Mouse (Mus musculus): ENCODE results near the gene Fcf1.
A peak's percentile ranks its signal among the peaks of the same experiment; 100 is the strongest.

Fcf1 gene

GRCm38 (mm10) chr12:84970428-84971096 is at the start of gene Fcf1, which contains the start of gene Arel1:
Gene Fcf1 (plus strand): TSS chr12:84970897.
Gene Arel1 (minus strand): TSS chr12:84970900.
- peak; percentile 90 for DNase-seq (ENCODE audit: low read depth)

- no peak for DNase-seq (ENCODE audit: low read depth)
These were observed 48.7 kb upstream of the Fcf1 start for GRCm38 (mm10) chr12:84921881-84922419.

GRCm38 (mm10) chr12:84924324-84924723 is 46.4 kb upstream of the Fcf1 start:
- DNase-seq (ENCODE audit: low read depth), result no peak

DNA sequence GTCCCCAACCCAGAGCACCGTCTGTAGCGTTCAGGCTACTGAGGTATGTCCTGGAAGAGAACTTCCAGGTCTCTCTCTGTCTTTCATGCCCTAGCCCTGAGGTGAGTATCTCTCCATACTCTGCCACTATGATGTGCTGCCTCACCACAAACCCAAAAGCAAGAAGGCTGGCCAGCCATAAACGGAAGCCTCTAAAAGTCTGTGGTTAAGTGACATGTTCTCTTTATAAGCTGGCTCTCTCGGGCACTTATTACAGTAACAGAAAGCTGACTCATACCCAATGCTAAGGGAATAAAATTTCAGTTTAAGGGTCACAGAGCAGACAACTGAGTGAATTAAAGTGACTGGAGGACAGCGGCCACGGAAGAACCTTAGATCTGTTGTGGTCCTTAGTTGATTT is 44.2 kb upstream of the Fcf1 start:
- DNase-seq (ENCODE audit: low read depth), result no peak

DNA sequence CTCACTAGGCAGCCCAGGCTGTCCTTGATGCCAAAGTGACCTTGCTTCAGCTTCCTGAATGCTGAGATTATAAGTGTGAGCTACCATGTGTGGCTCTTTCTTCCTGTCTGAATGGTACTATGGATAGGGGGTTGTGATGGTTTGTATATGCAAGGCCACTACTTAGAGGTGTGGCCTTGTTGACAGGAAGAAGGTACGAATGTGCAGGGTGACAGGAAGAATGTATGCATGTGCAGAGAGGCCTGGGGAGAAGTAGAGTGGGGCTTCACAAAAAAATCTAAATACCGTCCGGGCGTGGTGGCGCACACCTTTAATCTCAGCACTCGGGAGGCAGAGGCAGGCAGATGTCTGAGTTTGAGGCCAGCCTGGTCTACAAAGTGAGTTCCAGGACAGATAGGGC is 38.5 kb upstream of the Fcf1 start:
- no peak for DNase-seq (ENCODE audit: low read depth)

DNA sequence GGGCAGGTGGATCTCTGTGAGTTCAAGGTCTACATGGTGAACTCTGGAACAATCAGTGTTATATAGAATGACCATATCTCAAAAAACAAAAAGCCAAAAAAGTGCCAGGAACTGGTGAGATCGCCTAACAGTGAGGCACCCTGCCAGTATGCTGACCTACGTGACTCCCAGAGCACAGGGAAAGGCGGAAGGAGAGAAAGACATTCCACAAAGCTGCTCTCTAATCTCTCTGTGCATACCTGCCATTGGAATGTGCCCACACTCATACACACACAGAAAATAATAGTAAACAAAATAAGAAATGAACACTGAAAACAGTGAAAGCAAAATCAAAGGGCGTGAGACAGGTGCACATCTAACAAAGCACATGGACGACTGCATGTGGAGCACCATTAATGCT is 35.4 kb upstream of the Fcf1 start:
- no peak for DNase-seq (ENCODE audit: low read depth)

GRCm38 (mm10) chr12:84939117-84939516 is 31.6 kb upstream of the Fcf1 start:
- DNase-seq (ENCODE audit: low read depth), result no peak

GRCm38 (mm10) chr12:84940343-84940742 is 30.4 kb upstream of the Fcf1 start:
- DNase-seq (ENCODE audit: low read depth), result no peak

DNA sequence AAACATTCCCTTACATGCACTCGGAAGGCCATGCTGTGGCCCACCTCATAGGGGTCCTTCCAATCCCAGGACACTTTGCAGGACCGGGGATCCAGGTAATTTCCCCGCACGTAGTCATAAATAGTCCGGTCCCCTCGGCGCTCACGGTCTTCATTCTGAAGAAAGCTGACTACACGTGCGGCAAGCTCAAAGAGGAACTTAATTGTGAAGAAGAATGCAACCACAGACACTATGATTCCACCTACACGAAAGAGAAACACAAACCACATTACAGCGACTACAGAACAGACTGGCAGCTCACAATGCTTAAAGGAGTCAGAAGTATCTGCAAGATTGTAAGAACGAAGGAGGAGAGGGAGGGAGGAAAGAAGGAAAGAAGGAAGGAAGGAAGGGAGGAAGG is 29.0 kb upstream of the Fcf1 start:
- no peak for DNase-seq (ENCODE audit: low read depth)

DNA sequence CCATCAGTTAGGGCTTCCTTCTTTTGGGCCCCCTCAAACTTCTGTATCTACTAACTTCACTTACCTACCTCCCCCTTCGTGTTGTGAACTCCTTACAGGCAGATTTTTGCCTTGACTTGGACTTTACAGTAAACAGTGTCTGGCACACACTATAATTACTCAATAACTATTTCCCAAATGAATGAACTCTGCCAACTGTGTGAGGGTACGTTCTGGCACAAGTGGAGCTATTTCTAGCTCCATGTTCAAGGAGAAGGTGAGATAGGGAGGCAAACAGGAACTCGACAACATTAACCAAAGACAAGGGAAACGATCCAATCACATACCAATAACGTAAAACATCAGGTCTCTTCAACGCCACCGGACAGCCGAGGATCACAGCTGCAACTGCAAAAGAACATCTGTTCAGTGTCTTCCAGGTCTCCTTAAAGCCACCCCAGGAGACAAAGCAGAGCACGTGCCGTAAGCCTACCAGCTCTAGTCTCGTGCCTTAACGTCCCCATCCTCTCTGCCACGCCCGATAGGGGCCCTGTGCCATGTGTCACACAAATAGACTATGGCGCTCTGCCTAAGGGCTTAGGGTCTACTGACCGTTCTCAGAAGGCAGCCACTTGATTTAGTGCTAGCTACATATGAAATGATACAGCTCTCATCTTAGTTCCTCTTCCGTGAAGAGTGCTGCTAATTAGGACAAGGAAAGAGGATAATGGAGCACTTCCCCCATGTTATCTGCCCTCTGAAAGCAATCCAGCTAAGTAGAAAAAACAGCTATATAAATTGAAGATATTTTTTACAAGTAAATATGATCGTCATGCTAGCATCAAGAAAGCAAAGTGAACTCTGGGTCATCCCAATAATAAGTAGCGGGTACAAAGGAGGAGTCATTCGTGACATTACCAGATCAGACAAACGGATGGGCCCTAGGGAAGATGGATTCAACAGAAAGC is 27.4 kb upstream of the Fcf1 start:
- DNase-seq (ENCODE audit: low read depth), result no peak

DNA sequence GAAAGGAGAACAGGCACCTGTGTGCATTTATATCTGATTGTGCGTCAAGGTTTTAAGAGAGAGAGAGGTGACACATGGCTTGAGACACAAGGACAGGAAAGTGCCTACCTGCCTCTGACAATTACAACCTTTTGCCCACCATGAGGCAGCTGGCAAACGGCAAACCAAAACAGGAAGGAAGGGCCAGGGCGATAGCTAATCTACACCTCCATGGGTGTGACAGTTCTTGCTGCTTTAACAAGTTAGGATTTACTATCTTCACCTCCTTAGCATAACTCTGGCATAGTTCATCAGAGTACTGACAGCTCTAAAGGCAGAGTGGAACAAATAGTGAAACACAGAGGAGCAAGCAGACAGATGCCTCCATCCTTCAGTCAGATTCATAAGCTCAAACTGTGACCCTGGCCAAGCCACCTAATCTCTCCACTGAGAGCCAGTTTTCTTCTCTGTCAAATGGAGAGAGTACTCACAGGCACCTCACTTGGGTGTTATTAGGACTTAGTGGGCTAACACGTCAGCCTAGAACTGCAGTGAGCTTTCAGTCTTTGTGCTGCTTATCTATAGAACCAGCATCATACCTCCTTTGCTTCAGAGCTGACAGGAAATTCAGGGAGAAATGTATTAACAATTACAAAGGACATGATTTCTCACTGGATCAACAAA is 26.4 kb upstream of the Fcf1 start:
- DNase-seq (ENCODE audit: low read depth), result no peak

DNA sequence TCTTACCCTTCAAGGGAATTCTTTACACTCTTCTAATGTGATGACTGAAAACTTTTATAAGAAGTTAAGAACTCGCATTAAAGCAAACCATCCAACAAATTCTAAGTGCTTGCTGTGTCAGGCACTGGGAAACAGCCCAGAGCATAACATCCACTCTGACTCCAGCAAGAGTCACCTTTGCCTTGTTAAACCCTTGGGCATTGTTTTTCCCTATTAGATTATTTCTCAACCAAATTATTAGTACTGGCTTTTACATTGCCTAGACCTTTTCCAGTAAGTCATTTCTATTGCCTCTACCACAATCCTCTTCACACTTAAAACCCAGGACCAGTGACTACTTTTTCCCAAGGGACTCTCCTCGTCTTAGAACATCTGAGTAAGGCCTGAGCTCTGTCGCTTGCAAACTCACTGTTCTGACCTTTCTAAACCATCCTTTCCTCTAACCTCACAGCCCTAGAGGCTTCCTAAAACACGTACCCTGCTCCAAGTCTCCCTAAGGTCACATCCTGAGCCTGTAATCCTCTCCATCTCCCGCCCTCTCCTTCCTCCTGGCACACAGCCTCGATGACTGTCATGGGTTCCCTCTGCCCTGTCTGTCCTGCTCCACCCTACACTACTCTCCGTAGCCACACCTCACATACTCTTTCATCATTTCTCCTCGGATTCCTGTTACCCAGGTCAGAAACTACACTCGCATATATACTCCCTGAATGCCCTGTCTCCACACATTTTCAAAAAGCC is 25.7 kb upstream of the Fcf1 start:
- DNase-seq (ENCODE audit: low read depth), result no peak

DNA sequence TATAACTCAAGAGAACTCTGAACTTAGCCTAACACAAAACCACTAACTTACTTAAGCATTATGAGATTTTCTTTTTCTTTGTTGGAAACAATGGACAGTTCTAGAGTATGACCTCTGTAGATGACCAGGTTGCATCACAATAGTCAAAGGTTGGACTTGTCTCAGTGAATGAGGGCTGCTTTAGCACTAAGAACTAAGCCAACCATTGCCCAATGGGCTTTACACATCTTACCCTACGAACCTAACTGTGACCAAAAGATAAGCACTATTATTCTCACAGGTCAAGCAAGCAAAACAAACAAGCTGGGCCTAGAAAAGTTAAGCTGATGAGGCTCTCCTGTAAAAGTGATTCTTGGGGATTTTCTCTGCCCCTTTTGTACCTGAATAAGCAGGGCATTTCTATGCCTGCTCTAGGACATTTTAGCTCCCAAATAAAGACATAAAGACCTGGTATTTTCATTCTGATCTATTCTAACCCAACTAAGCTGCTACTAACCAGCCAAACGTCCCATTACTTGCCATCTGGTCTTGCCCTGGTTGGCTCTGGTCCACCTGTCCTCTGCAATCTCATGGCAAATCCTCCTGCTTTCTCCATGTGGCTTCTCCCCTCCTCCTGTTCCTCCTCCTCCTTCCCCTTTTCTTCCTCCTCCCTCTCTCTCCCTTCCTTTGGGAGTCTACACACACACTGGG is 22.7 kb upstream of the Fcf1 start:
- DNase-seq (ENCODE audit: low read depth), result no peak

DNA sequence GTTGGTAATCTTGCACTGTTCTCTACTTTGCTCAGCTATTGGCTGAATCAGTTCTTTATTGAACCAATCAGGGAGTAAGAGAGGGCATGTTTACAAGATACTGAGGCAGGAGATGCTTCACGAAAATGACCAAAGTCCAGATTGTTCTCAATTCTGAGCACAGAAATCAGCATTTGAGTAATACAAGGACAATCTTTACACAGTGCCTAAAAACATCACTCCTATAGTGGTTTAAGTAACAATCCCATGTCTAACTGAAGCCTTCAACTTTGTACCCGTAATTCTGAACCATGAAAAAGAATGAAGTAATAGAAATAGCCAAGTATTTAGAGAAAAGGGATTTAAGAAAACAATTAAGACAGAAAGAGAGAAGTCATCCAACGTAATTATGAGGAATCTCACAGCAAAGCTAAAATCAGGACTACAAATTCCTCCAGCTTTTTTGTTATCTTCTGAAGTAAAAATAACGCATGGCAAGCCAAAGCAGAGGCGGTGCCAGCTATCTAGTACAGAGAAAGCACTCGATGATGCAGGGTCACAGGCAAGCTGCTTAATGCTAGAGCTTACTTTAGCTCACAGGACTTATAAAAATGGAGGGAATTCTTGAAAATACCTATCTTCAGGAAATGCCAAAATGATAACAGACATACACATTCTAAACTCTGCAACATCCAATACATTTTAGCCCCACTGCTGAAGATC is 22.0 kb upstream of the Fcf1 start:
- no peak for DNase-seq (ENCODE audit: low read depth)

- DNase-seq (ENCODE audit: low read depth), result no peak
These were observed 19.9 kb upstream of the Fcf1 start for GRCm38 (mm10) chr12:84950763-84951162.

DNA sequence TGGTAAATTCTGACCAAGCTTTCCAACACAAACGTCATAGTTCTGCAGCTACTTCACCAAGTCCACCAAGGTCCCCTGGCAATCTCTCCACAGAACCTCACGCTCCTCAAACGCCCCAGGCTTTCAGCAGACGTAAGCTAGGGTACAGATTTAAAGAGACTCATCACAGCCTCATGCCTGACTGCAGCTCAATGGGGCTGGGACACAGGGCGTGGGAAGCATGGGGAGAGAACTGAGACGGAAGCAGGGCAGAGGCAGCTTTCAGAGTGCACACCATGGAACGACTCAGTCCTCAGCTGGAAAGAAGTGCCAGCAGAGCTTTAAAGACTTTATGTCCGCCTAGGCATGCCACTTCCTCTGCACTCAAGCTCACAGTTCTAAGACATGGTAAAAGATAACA is 19.2 kb upstream of the Fcf1 start:
- DNase-seq (ENCODE audit: low read depth), result no peak

DNA sequence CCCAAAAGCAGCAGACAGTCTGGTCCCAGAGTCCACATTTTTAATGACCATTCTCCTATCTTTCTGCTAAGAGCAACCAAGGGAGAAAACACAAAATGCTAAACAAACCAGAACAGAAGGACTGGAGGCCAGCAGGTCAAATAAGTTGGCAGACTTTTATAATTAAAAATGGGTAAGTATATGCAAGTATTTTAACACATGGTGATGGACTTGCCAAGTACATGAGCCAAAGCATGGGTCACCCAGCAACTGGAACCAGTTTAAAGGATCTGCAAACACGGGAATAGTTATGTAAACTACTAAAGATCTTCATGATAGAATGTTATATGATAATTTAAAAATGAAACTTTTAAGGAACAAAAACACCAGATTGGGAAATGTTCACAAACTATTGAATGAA is 18.3 kb upstream of the Fcf1 start:
- no peak for DNase-seq (ENCODE audit: low read depth)

DNA sequence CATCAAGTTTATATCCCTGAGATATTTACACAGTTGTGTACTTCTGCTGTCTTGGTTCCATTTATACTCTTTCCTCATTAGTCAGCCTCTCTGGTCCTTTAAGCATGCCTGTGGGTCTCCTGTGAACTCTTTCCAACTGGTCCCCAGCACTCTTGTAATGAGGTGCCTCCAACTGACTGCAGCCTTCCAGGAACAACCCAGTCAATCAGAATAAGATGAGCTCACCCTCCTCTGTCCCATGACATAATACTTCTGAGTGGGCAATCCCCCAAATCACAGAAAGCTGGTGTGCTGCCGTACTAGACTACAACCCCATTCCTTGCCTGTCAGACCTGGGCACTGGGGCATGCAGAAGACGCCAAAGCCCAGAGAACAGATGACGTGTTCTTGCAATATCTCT is 14.4 kb upstream of the Fcf1 start:
- no peak for DNase-seq (ENCODE audit: low read depth)

DNA sequence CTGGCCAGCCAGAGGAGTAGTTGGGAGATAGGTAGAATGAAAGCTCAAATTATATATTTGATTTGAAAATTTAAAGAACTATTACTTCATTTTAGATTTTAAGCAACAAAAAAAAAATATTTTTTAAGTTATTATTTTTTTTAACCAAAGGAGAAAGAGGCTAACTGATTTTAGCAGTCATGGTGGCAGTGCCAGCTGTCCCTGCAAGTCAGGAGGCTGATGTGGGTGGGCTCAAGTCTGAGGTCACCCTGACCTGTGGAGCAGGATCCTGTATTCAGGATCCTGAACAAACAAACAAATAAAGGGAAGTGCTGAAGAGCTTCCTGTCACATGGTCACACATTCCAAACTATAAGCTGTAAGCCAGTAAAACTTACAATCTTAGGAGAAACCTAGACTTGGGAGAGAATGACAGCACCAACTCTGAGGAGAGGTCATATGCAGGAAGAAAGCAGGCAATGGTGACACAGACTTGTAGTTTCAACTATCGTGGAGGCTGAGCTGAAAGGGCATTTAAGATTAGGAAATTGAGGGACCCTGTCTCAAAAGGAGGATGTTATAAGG is 11.8 kb upstream of the Fcf1 start:
- no peak for DNase-seq (ENCODE audit: low read depth)

GRCm38 (mm10) chr12:84962606-84963005 is 8.1 kb upstream of the Fcf1 start:
- peak; percentile 63 for DNase-seq (ENCODE audit: low read depth)
